Mouse (Mus musculus): ENCODE measurements at regions not wholly inside any gene's neighbourhood (a gene's known extent, or its start where the extent isn't known, plus 50 kb on each side); places are given as distances from the start of the nearest gene placed in this dataset.

DNA sequence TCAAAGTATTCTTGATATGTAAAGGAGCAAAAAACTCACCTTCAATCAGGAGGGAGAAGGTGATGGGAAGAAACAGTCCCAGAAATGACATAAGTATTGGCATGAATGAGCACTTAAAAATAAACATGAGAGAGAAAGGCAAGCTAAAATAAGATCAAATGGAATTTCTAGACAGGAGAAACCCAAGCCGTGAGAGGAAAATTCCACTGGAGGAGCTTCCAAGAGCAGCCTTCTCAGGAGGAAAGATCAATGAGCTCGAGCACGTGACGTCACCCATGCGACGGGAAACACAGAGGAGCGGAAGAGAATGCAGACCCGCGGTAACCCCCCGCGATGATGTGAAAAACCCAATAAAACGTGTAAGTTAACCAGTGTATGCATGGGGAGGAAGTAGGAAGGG, 274.6 kb downstream of the Lyplal1 start:
- TF ChIP-seq CTCF (conservative IDR thresholded peaks at IDR 0.05), result no peak
- H3K4me3 ChIP-seq, result no peak overlapping the region
- DNase-seq (ENCODE audit: low spot score in 2 of 2), result no peak
- no peak overlapping the region for H3K27ac ChIP-seq

- no peak for TF ChIP-seq CTCF (conservative IDR thresholded peaks at IDR 0.05)
- DNase-seq (ENCODE audit: low spot score in 2 of 2), result peak; percentile 59 to 63
- peak overlapping the region; percentile 19; the same call in 1 of the 2 replicates for H3K27ac ChIP-seq
- H3K4me3 ChIP-seq, result no peak overlapping the region
Measured at GRCm38 (mm10) chr1:185847161-185847560, 269.9 kb downstream of the Lyplal1 start.

GRCm38 (mm10) chr1:185850590-185850989, 266.5 kb downstream of the Lyplal1 start:
- Histone ChIP-seq H3K27ac (no peak overlapping the region), H3K4me3 (no peak overlapping the region)
- no peak for TF ChIP-seq CTCF (conservative IDR thresholded peaks at IDR 0.05)
- DNase-seq (ENCODE audit: low spot score in 2 of 2), result no peak

- H3K4me3 ChIP-seq, result no peak overlapping the region
- no peak overlapping the region for H3K27ac ChIP-seq
- no peak for TF ChIP-seq CTCF (conservative IDR thresholded peaks at IDR 0.05)
- DNase-seq (ENCODE audit: low spot score in 2 of 2), result no peak
Measured at GRCm38 (mm10) chr1:185851262-185851893, 265.7 kb downstream of the Lyplal1 start.

GRCm38 (mm10) chr1:185861692-185862091, 255.4 kb downstream of the Lyplal1 start:
- TF ChIP-seq CTCF (conservative IDR thresholded peaks at IDR 0.05), result no peak
- H3K27ac ChIP-seq, result no peak overlapping the region
- DNase-seq (ENCODE audit: low spot score in 2 of 2), result no peak
- H3K4me3 ChIP-seq, result no peak overlapping the region

DNA sequence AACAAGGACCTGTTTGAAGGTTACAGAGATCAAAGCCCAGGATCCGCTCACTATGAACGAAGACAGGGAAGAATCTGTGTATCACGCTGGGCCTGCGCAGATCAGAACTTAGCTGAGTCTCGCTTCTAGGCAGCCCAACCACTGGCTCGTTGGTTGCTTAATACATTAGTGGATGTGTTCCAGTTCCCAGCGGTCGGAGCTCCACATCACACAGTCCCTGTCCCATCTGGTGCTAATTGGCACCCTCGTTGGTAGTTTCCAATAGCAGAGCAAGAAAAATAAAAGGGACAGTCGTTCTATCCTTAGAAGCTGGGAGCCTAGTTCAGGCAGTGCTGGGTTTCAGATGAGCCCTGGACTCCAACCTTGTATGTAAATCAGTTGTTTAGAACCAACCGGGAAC, 251.2 kb downstream of the Lyplal1 start:
- TF ChIP-seq CTCF (conservative IDR thresholded peaks at IDR 0.05), result no peak
- DNase-seq (ENCODE audit: low spot score in 2 of 2), result no peak
- H3K4me3 ChIP-seq, result no peak overlapping the region
- H3K27ac ChIP-seq, result no peak overlapping the region

- no peak for DNase-seq (ENCODE audit: low spot score in 2 of 2)
- Histone ChIP-seq H3K27ac (no peak overlapping the region), H3K4me3 (no peak overlapping the region)
- TF ChIP-seq CTCF (conservative IDR thresholded peaks at IDR 0.05), result no peak
Measured at GRCm38 (mm10) chr1:185866612-185867011, 250.5 kb downstream of the Lyplal1 start.

- TF ChIP-seq CTCF (conservative IDR thresholded peaks at IDR 0.05), result no peak
- Histone ChIP-seq H3K4me3 (no peak overlapping the region), H3K27ac (no peak overlapping the region)
- no peak for DNase-seq (ENCODE audit: low spot score in 2 of 2)
Measured at GRCm38 (mm10) chr1:185867018-185867417, 250.1 kb downstream of the Lyplal1 start.

DNA sequence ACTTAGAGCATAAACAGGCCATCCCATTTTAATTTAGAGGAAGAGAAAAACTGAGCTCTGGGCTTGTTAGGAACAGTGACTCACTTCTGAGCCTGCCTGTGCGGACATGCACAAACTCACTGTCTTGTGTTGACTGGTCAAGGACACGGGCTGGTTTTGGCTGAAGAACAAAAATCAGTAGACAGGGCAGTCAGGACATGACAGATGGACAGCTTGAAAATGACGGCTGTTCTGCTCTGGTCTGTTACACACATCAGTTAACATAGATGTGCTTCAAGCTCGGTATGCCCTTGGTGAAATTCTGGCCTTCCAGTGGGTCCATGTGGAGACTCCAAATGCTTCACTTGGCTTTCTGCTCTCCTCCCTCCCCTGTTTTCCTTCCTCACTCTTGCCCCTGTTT, 248.4 kb downstream of the Lyplal1 start:
- TF ChIP-seq CTCF (conservative IDR thresholded peaks at IDR 0.05), result no peak
- Histone ChIP-seq H3K27ac (no peak overlapping the region), H3K4me3 (no peak overlapping the region)
- no peak for DNase-seq (ENCODE audit: low spot score in 2 of 2)

- no peak overlapping the region for H3K4me3 ChIP-seq
- TF ChIP-seq CTCF (conservative IDR thresholded peaks at IDR 0.05), result no peak
- no peak for DNase-seq (ENCODE audit: low spot score in 2 of 2)
- H3K27ac ChIP-seq, result no peak overlapping the region
Measured at GRCm38 (mm10) chr1:185887031-185887430, 230.1 kb downstream of the Lyplal1 start.

- no peak for TF ChIP-seq CTCF (conservative IDR thresholded peaks at IDR 0.05)
- DNase-seq (ENCODE audit: low spot score in 2 of 2), result no peak
- H3K27ac ChIP-seq, result no peak overlapping the region
- no peak overlapping the region for H3K4me3 ChIP-seq
Measured at GRCm38 (mm10) chr1:185891814-185892213, 225.3 kb downstream of the Lyplal1 start.

GRCm38 (mm10) chr1:185893421-185893820, 223.7 kb downstream of the Lyplal1 start:
- no peak for DNase-seq (ENCODE audit: low spot score in 2 of 2)
- Histone ChIP-seq H3K4me3 (no peak overlapping the region), H3K27ac (no peak overlapping the region)
- TF ChIP-seq CTCF (conservative IDR thresholded peaks at IDR 0.05), result no peak

- peak in 1 of 2 experiments; percentile 34 for DNase-seq (ENCODE audit: low spot score in 2 of 2)
- no peak overlapping the region for H3K4me3 ChIP-seq
- TF ChIP-seq CTCF (conservative IDR thresholded peaks at IDR 0.05), result no peak
- H3K27ac ChIP-seq, result no peak overlapping the region
Measured at GRCm38 (mm10) chr1:185898475-185898874, 218.6 kb downstream of the Lyplal1 start.

- no peak for DNase-seq (ENCODE audit: low spot score in 2 of 2)
- Histone ChIP-seq H3K4me3 (no peak overlapping the region), H3K27ac (no peak overlapping the region)
- TF ChIP-seq CTCF (conservative IDR thresholded peaks at IDR 0.05), result no peak
Measured at GRCm38 (mm10) chr1:185900316-185900715, 216.8 kb downstream of the Lyplal1 start.
